Mouse (Mus musculus): Measurements from ENCODE around the gene Actr1a. TPM values are rescaled to one million over a fixed set of nuclear protein-coding genes. Genes with fewer than 3 reads are reported as not detected.

The Actr1a gene
- polyA plus RNA-seq, 1 experiment from 2014 or later = 320 TPM

- no peak for ATAC-seq (ENCODE audit: low read depth)
- peaks cover 42% of the 10 kb centered on the region for H3K4me1 ChIP-seq (ENCODE audit: control insufficient read depth, insufficient read depth, low read length)
- peaks cover under 1% of the 10 kb centered on the region; the same call in 1 of the 2 replicates for H3K36me3 ChIP-seq (ENCODE audit: control insufficient read depth, insufficient read depth, low read length)
- H3K4me3 ChIP-seq (ENCODE audit: low read depth, low read length) = peak overlapping the region; percentile 79
- no peaks in the 10 kb centered on the region for H3K27me3 ChIP-seq (ENCODE audit: control insufficient read depth, insufficient read depth, low read length)
- no peak overlapping the region; the same call in 1 of the 2 replicates for H3K27ac ChIP-seq (ENCODE audit: low read depth, low read length)
- H3K9ac ChIP-seq (replicated peaks; ENCODE audit: low read depth, low read length) = no peak overlapping the region
- H3K9me3 ChIP-seq (ENCODE audit: control insufficient read depth, low read length) = no peaks in the 10 kb centered on the region
- H3K4me2 ChIP-seq (ENCODE audit: low read depth, low read length) = peak overlapping the region; percentile 53
- WGBS = 14% methylated on average over 8 of the region's 8 CpGs
These were observed 561 bp upstream of the Actr1a start for GRCm38 (mm10) chr19:46396109-46396508.

GRCm38 (mm10) chr19:46394712-46395108 is 838 bp downstream of the Actr1a start:
- peak overlapping the region; percentile 79 for H3K4me3 ChIP-seq (ENCODE audit: low read depth, low read length)
- H3K36me3 ChIP-seq (ENCODE audit: control insufficient read depth, insufficient read depth, low read length) = no peaks in the 10 kb centered on the region
- H3K4me1 ChIP-seq (ENCODE audit: control insufficient read depth, insufficient read depth, low read length) = peaks cover 39% of the 10 kb centered on the region
- H3K27me3 ChIP-seq (ENCODE audit: control insufficient read depth, insufficient read depth, low read length) = no peaks in the 10 kb centered on the region
- WGBS = 4% methylated on average over 10 of the region's 10 CpGs
- H3K9ac ChIP-seq (replicated peaks; ENCODE audit: low read depth, low read length) = peak overlapping the region; percentile 41; the same call in 1 of the 2 replicates
- H3K9me3 ChIP-seq (ENCODE audit: control insufficient read depth, low read length) = no peaks in the 10 kb centered on the region
- ATAC-seq (ENCODE audit: low read depth) = no peak
- H3K4me2 ChIP-seq (ENCODE audit: low read depth, low read length) = peak overlapping the region; percentile 94
- H3K27ac ChIP-seq (ENCODE audit: low read depth, low read length) = no peak overlapping the region

GRCm38 (mm10) chr19:46392018-46392417 is 3.5 kb downstream of the Actr1a start:
- no peak overlapping the region for H3K27ac ChIP-seq (ENCODE audit: low read depth, low read length)
- no peaks in the 10 kb centered on the region for H3K27me3 ChIP-seq (ENCODE audit: control insufficient read depth, insufficient read depth, low read length)
- H3K9ac ChIP-seq (replicated peaks; ENCODE audit: low read depth, low read length) = no peak overlapping the region
- 40% methylated on average over 4 of the region's 4 CpGs for WGBS
- H3K4me2 ChIP-seq (ENCODE audit: low read depth, low read length) = no peak overlapping the region
- H3K4me3 ChIP-seq (ENCODE audit: low read depth, low read length) = no peak overlapping the region
- peaks cover 12% of the 10 kb centered on the region; the same call in 1 of the 2 replicates for H3K36me3 ChIP-seq (ENCODE audit: control insufficient read depth, insufficient read depth, low read length)
- no peaks in the 10 kb centered on the region for H3K9me3 ChIP-seq (ENCODE audit: control insufficient read depth, low read length)
- peaks cover 20% of the 10 kb centered on the region for H3K4me1 ChIP-seq (ENCODE audit: control insufficient read depth, insufficient read depth, low read length)
- no peak for ATAC-seq (ENCODE audit: low read depth)

- peaks cover 14% of the 10 kb centered on the region for H3K4me1 ChIP-seq (ENCODE audit: control insufficient read depth, insufficient read depth, low read length)
- H3K36me3 ChIP-seq (ENCODE audit: control insufficient read depth, insufficient read depth, low read length) = peaks cover 20% of the 10 kb centered on the region
- ATAC-seq (ENCODE audit: low read depth) = no peak
- H3K9me3 ChIP-seq (ENCODE audit: control insufficient read depth, low read length) = no peaks in the 10 kb centered on the region
- WGBS = 90% methylated on average over 5 of the region's 5 CpGs
- H3K4me2 ChIP-seq (ENCODE audit: low read depth, low read length) = no peak overlapping the region
- H3K9ac ChIP-seq (replicated peaks; ENCODE audit: low read depth, low read length) = no peak overlapping the region
- no peak overlapping the region for H3K27ac ChIP-seq (ENCODE audit: low read depth, low read length)
- no peak overlapping the region for H3K4me3 ChIP-seq (ENCODE audit: low read depth, low read length)
- H3K27me3 ChIP-seq (ENCODE audit: control insufficient read depth, insufficient read depth, low read length) = no peaks in the 10 kb centered on the region
These were observed 5.7 kb downstream of the Actr1a start for GRCm38 (mm10) chr19:46389872-46390271.

GRCm38 (mm10) chr19:46382275-46382674 is 13.3 kb downstream of the Actr1a start:
- 90% methylated on average over 9 of the region's 9 CpGs for WGBS
- H3K9ac ChIP-seq (replicated peaks; ENCODE audit: low read depth, low read length) = no peak overlapping the region
- no peaks in the 10 kb centered on the region for H3K9me3 ChIP-seq (ENCODE audit: control insufficient read depth, low read length)
- no peak for ATAC-seq (ENCODE audit: low read depth)
- peaks cover 80% of the 10 kb centered on the region for H3K36me3 ChIP-seq (ENCODE audit: control insufficient read depth, insufficient read depth, low read length)
- H3K4me3 ChIP-seq (ENCODE audit: low read depth, low read length) = no peak overlapping the region
- H3K4me1 ChIP-seq (ENCODE audit: control insufficient read depth, insufficient read depth, low read length) = no peaks in the 10 kb centered on the region
- H3K27ac ChIP-seq (ENCODE audit: low read depth, low read length) = no peak overlapping the region
- H3K4me2 ChIP-seq (ENCODE audit: low read depth, low read length) = no peak overlapping the region
- no peaks in the 10 kb centered on the region for H3K27me3 ChIP-seq (ENCODE audit: control insufficient read depth, insufficient read depth, low read length)

- WGBS = 65% methylated on average over 4 of the region's 4 CpGs
- peaks cover 32% of the 10 kb centered on the region for H3K36me3 ChIP-seq (ENCODE audit: control insufficient read depth, insufficient read depth, low read length)
- H3K27ac ChIP-seq (ENCODE audit: low read depth, low read length) = no peak overlapping the region
- no peaks in the 10 kb centered on the region for H3K27me3 ChIP-seq (ENCODE audit: control insufficient read depth, insufficient read depth, low read length)
- no peak overlapping the region for H3K4me3 ChIP-seq (ENCODE audit: low read depth, low read length)
- no peak overlapping the region for H3K4me2 ChIP-seq (ENCODE audit: low read depth, low read length)
- H3K9ac ChIP-seq (replicated peaks; ENCODE audit: low read depth, low read length) = no peak overlapping the region
- no peaks in the 10 kb centered on the region for H3K4me1 ChIP-seq (ENCODE audit: control insufficient read depth, insufficient read depth, low read length)
- no peaks in the 10 kb centered on the region for H3K9me3 ChIP-seq (ENCODE audit: control insufficient read depth, low read length)
- ATAC-seq (ENCODE audit: low read depth) = no peak
These were observed 19.7 kb downstream of the Actr1a start for GRCm38 (mm10) chr19:46375891-46376290.

GRCm38 (mm10) chr19:46375489-46375888 is 20.1 kb downstream of the Actr1a start:
- H3K36me3 ChIP-seq (ENCODE audit: control insufficient read depth, insufficient read depth, low read length) = peaks cover 30% of the 10 kb centered on the region
- 60% methylated on average over 5 of the region's 5 CpGs for WGBS
- no peak overlapping the region for H3K27ac ChIP-seq (ENCODE audit: low read depth, low read length)
- no peaks in the 10 kb centered on the region for H3K4me1 ChIP-seq (ENCODE audit: control insufficient read depth, insufficient read depth, low read length)
- no peaks in the 10 kb centered on the region for H3K27me3 ChIP-seq (ENCODE audit: control insufficient read depth, insufficient read depth, low read length)
- no peak overlapping the region for H3K4me3 ChIP-seq (ENCODE audit: low read depth, low read length)
- H3K9ac ChIP-seq (replicated peaks; ENCODE audit: low read depth, low read length) = no peak overlapping the region
- no peak overlapping the region for H3K4me2 ChIP-seq (ENCODE audit: low read depth, low read length)
- peak; percentile 59; the same call in 1 of the 2 replicates for ATAC-seq (ENCODE audit: low read depth)
- no peaks in the 10 kb centered on the region for H3K9me3 ChIP-seq (ENCODE audit: control insufficient read depth, low read length)

GRCm38 (mm10) chr19:46374477-46375088 is 21.0 kb downstream of the Actr1a start:
- 0 out of 2 replicates have a peak, but pooled peaks have one; percentile 33 for ATAC-seq (ENCODE audit: low read depth)
- Histone ChIP-seq H3K9me3 (ENCODE audit: control insufficient read depth, low read length) (no peaks in the 10 kb centered on the region), H3K4me2 (ENCODE audit: low read depth, low read length) (no peak overlapping the region), H3K9ac (replicated peaks; ENCODE audit: low read depth, low read length) (no peak overlapping the region), H3K27ac (ENCODE audit: low read depth, low read length) (no peak overlapping the region), H3K4me1 (ENCODE audit: control insufficient read depth, insufficient read depth, low read length) (no peaks in the 10 kb centered on the region), H3K36me3 (ENCODE audit: control insufficient read depth, insufficient read depth, low read length) (peaks cover 21% of the 10 kb centered on the region), H3K27me3 (ENCODE audit: control insufficient read depth, insufficient read depth, low read length) (no peaks in the 10 kb centered on the region), H3K4me3 (ENCODE audit: low read depth, low read length) (no peak overlapping the region)
- WGBS = 53% methylated on average over 21 of the region's 21 CpGs

GRCm38 (mm10) chr19:46369204-46369603 is 26.3 kb downstream of the Actr1a start:
- WGBS = 34% methylated on average over 4 of the region's 4 CpGs
- Histone ChIP-seq H3K4me3 (ENCODE audit: low read depth, low read length) (no peak overlapping the region), H3K27me3 (ENCODE audit: control insufficient read depth, insufficient read depth, low read length) (no peaks in the 10 kb centered on the region), H3K4me2 (ENCODE audit: low read depth, low read length) (no peak overlapping the region), H3K9ac (replicated peaks; ENCODE audit: low read depth, low read length) (no peak overlapping the region), H3K4me1 (ENCODE audit: control insufficient read depth, insufficient read depth, low read length) (no peaks in the 10 kb centered on the region), H3K36me3 (ENCODE audit: control insufficient read depth, insufficient read depth, low read length) (no peaks in the 10 kb centered on the region), H3K27ac (ENCODE audit: low read depth, low read length) (no peak overlapping the region), H3K9me3 (ENCODE audit: control insufficient read depth, low read length) (no peaks in the 10 kb centered on the region)
- ATAC-seq (ENCODE audit: low read depth) = no peak; the same call in 1 of the 2 replicates

Data from neural tube, embryonic 14.5 days (tissue).